Mouse (Mus musculus): ENCODE measurements at regions not wholly inside any gene's neighbourhood (a gene's known extent, or its start where the extent isn't known, plus 50 kb on each side); places are given as distances from the start of the nearest gene placed in this dataset.

DNA sequence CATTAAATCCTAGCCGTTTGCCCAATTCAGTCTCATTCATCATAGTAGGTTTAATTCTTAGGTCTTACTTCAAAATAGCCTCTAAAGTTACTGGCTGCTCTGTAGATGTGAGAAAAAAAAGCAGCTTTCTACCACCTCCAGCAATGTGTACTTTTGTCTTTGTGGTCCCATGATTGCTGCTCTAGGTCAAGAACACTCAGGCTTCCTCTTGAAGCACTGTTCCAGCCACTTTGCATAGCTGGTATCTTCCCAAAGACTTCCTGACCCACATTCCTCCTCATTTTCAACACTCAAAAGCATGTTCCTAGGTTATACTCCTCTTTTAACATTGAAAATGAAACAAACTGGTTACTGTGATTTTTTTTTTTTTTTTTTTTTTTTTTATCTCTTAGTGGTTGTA lies 973.2 kb downstream of the Ttll7 start:
- Histone ChIP-seq H3K9me3 (replicated peaks) (no peaks in the 10 kb centered on the region), H3K27ac (no peak overlapping the region), H3K4me1 (no peaks in the 10 kb centered on the region), H3K4me3 (no peak overlapping the region), H3K27me3 (replicated peaks) (no peaks in the 10 kb centered on the region), H3K36me3 (no peaks in the 10 kb centered on the region), H3K4me2 (no peak overlapping the region), H3K9ac (no peak overlapping the region)
- WGBS (ENCODE audit: insufficient replicate concordance): 62% methylated on average over 1 of the region's 1 CpGs
- ATAC-seq: no peak

DNA sequence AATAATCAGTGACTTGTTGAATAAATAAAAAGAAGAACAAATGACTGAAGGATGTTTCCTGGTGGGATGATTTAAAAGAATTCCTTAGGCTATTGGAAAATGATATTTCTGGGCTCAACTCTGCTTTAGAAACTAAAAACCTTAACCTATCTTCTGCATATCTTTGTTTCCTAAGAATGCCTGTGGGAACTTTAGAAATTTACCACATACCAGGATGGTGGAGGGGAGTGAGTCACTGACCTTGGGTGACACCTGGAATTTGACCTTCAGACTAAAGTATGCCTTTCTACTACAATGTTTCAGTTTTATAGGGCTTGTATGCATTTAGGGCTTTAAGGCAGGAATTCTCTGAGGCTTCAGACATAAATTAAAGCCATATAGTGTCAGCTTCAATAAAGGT lies 972.3 kb downstream of the Ttll7 start:
- no peak overlapping the region for H3K4me3 ChIP-seq
- no peak overlapping the region for H3K9ac ChIP-seq
- H3K36me3 ChIP-seq: no peaks in the 10 kb centered on the region
- H3K27me3 ChIP-seq (replicated peaks): no peaks in the 10 kb centered on the region
- no peaks in the 10 kb centered on the region for H3K9me3 ChIP-seq (replicated peaks)
- no peaks in the 10 kb centered on the region for H3K4me1 ChIP-seq
- no peak overlapping the region for H3K4me2 ChIP-seq
- no peak overlapping the region for H3K27ac ChIP-seq
- ATAC-seq: no peak

DNA sequence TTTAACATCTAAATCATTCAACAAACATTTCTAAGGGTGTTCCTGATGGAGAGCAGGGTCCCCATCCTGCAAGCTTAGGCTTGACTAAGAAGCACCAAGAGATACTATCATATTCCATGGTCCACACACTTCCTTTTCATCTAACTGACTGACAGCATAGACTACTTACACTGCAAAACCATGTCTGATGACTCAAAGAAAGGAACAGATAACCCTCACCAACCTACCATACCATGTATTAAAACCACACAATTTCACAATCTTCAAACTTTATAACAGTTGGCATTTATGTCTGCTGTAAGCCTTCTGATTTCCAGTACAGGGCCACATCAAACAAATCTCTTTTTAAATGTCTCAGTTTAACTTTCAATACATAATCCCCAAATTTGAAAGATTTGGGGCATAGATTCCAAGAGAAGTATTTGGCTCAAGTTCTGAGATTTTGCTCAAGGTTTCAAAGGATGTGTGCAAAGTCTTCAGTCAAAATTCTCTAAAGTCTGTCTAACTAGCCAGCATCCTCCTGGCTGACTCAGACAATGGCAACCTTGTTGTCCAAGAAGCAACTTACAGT lies 962.0 kb downstream of the Ttll7 start:
- H3K9ac ChIP-seq: no peak overlapping the region
- no peaks in the 10 kb centered on the region for H3K27me3 ChIP-seq (replicated peaks)
- H3K36me3 ChIP-seq: no peaks in the 10 kb centered on the region
- no peak overlapping the region for H3K4me3 ChIP-seq
- H3K27ac ChIP-seq: no peak overlapping the region
- ATAC-seq: no peak
- H3K9me3 ChIP-seq (replicated peaks): no peaks in the 10 kb centered on the region
- no peak overlapping the region for H3K4me2 ChIP-seq
- no peaks in the 10 kb centered on the region for H3K4me1 ChIP-seq

DNA sequence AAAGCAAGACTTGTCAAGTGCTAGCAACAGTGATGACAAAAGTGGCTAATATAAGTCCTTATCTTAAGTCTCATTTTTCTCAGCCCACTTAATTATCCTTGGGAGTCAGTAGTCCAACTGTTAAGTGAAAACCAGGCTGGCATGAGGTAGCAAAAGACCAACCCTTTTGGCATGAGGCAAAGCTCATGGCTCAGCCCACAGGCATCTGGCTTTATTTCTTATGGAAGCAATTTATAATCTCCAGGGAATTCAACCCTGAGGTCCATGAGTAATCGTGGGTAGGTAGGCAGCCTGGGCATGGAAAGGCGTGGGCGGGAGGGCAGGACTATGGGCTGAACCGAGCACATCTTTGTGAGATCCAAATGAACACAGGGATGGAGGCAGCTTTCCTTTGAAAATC lies 950.4 kb downstream of the Ttll7 start:
- Histone ChIP-seq H3K9ac (no peak overlapping the region), H3K36me3 (no peaks in the 10 kb centered on the region), H3K4me3 (no peak overlapping the region), H3K27me3 (replicated peaks) (no peaks in the 10 kb centered on the region), H3K27ac (no peak overlapping the region), H3K4me1 (no peaks in the 10 kb centered on the region), H3K4me2 (no peak overlapping the region), H3K9me3 (replicated peaks) (no peaks in the 10 kb centered on the region)
- WGBS (ENCODE audit: insufficient replicate concordance): 73% methylated on average over 4 of the region's 4 CpGs
- no peak for ATAC-seq

DNA sequence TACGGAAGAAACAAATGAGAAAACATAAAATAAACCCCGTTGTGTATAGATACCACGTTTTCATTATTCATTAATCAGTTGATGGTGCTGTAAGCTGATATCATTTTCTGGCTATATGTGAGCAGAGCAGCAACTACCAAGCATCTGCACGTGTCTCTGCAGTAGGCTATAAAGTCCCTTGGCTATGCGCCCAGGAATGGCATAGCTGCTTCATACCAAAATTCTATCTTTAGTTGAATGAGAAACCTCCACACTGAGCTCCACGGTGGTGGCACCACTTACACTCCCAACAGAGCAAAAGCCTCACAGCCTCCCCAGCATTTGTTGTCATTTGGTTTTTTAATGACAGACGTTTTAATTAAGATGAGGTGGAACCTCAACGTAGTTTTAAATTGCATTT lies 944.4 kb downstream of the Ttll7 start:
- no peak for ATAC-seq
- Histone ChIP-seq H3K27me3 (replicated peaks) (no peaks in the 10 kb centered on the region), H3K36me3 (no peaks in the 10 kb centered on the region), H3K27ac (no peak overlapping the region), H3K4me2 (no peak overlapping the region), H3K4me3 (no peak overlapping the region), H3K9me3 (replicated peaks) (no peaks in the 10 kb centered on the region), H3K9ac (no peak overlapping the region), H3K4me1 (no peaks in the 10 kb centered on the region)
- WGBS (ENCODE audit: insufficient replicate concordance): 66% methylated on average over 8 of the region's 8 CpGs

DNA sequence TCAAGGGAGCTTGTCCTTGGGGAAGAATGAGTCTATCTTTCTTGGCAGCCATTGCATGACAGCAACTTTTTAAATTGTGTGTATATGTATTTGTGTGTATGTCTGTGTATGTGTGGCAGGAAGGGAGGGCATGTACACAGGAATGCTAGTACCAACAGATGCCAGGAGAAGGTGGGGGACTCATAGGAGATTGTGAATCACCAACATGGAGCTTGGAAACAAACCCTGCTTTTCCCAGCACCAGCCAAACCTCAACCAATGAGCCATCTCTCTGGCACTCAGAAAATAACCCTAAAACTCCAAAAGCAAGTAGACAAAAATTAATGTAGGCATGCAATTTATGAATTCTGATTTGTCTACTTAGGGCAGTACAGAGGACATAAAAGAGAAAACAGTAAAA lies 942.9 kb downstream of the Ttll7 start:
- Histone ChIP-seq H3K4me1 (no peaks in the 10 kb centered on the region), H3K36me3 (no peaks in the 10 kb centered on the region), H3K4me3 (no peak overlapping the region), H3K9ac (no peak overlapping the region), H3K27me3 (replicated peaks) (no peaks in the 10 kb centered on the region), H3K27ac (no peak overlapping the region), H3K9me3 (replicated peaks) (no peaks in the 10 kb centered on the region), H3K4me2 (no peak overlapping the region)
- no peak for ATAC-seq

DNA sequence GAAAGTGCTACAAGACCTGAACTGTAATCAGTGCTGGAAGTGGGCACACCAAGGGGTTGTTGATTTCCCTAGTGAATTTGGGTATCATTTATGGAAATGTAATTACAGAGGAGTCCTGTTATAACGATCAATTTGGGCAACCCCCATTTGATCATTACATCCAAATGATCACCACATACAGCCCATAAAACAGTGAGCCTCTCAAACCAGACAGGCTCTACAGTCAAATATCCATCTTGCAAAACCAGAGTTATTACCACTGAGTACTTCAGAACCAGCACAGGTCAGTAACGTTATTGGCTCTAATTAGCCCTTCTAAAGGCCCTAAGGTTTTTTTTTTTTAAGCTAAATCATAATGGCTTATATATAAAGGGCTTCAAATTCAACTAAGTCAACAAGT lies 934.4 kb downstream of the Ttll7 start:
- H3K36me3 ChIP-seq: no peaks in the 10 kb centered on the region
- no peak overlapping the region for H3K9ac ChIP-seq
- H3K4me3 ChIP-seq: no peak overlapping the region
- no peak overlapping the region for H3K27ac ChIP-seq
- 54% methylated on average over 2 of the region's 2 CpGs for WGBS (ENCODE audit: insufficient replicate concordance)
- no peak overlapping the region for H3K4me2 ChIP-seq
- no peaks in the 10 kb centered on the region for H3K27me3 ChIP-seq (replicated peaks)
- H3K4me1 ChIP-seq: no peaks in the 10 kb centered on the region
- no peak for ATAC-seq
- H3K9me3 ChIP-seq (replicated peaks): no peaks in the 10 kb centered on the region

DNA sequence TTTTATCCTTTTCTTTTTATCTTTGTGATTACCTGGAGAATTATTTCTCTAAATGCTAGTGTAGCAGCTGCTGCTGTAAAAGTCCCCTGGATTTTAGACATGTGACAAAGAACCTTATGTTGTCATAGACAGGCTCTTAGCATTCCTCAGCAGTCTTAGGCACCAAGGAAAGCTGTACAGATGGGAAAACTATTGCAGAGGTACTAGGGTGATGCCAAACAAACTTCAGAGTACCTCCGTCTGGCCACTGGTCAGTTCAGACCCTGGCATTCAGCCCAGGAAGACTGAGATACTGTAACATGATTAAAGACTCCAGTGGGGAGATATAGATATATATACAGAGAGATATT lies 898.6 kb downstream of the Ttll7 start:
- Histone ChIP-seq H3K4me1 (no peaks in the 10 kb centered on the region), H3K27me3 (replicated peaks) (no peaks in the 10 kb centered on the region), H3K4me3 (no peak overlapping the region), H3K36me3 (no peaks in the 10 kb centered on the region), H3K9me3 (replicated peaks) (no peaks in the 10 kb centered on the region), H3K27ac (no peak overlapping the region), H3K9ac (no peak overlapping the region), H3K4me2 (no peak overlapping the region)
- ATAC-seq: no peak
- WGBS (ENCODE audit: insufficient replicate concordance): 66% methylated on average over 1 of the region's 1 CpGs

DNA sequence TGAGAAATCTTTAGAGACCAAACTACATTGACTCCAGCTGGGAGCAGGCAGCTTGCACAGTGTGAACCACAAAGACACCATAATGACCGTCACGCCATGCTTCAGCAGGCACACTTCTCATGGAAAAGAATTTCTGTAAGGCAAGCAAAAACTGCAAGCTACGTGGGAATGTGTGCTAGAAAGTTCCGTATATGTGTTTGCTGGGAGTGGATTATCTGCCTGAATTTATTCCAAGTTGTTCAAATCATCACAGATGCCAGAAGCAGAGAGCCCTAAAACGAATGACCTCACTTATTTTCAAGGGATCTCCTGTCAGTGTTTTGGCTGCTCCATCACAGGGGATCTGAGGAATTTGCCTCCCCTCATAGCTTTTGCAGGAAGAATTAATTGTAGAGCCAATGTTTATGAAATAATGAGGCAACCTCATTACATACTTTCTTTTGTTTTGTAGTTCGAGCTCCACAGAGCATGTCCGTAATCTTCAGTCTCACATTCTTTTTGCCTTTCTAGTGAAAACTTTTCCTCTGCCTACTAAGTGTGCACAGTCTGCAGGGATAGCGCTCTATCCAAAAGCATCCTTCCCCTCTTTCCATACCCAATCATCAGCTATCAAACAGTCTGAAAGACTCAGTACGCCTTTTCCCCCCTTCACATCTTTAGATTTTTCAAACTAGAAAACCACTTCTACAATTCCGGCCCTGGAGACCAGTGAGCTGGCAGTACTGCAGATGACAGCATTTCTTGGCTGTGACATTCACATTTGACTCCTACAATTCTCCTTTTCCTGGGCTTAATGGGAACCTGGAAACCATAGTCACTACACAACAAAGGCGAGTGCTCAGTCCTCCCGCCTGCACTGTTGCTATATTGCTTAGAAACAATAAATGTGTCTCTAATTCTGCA lies 898.0 kb downstream of the Ttll7 start:
- no peak for ATAC-seq
- H3K27ac ChIP-seq: no peak overlapping the region
- H3K9ac ChIP-seq: no peak overlapping the region
- H3K9me3 ChIP-seq (replicated peaks): no peaks in the 10 kb centered on the region
- 71% methylated on average over 12 of the region's 12 CpGs for WGBS (ENCODE audit: insufficient replicate concordance)
- no peak overlapping the region for H3K4me3 ChIP-seq
- no peak overlapping the region for H3K4me2 ChIP-seq
- H3K36me3 ChIP-seq: no peaks in the 10 kb centered on the region
- no peaks in the 10 kb centered on the region for H3K4me1 ChIP-seq
- no peaks in the 10 kb centered on the region for H3K27me3 ChIP-seq (replicated peaks)

DNA sequence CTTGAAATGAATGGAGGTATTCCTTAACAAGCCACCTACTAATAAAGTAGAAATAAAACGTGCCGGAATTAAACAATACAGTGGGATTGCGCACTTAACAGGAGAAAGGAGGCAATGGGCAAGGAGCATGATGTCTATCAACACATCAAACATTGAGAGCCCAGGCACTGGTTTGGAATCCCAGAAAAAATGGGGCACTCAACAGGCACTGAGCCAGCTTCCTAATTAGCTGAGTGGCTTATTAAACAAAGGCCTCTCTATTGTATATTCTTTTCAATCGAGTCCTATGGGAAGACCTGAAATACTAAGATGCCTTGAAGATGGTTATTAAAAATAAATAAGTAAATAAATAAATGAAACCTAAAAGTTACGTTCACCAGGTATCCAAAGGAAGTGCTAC lies 897.3 kb downstream of the Ttll7 start:
- 73% methylated on average over 5 of the region's 5 CpGs for WGBS (ENCODE audit: insufficient replicate concordance)
- Histone ChIP-seq H3K4me3 (no peak overlapping the region), H3K4me2 (no peak overlapping the region), H3K27ac (no peak overlapping the region), H3K9ac (no peak overlapping the region), H3K9me3 (replicated peaks) (no peaks in the 10 kb centered on the region), H3K27me3 (replicated peaks) (no peaks in the 10 kb centered on the region), H3K36me3 (no peaks in the 10 kb centered on the region), H3K4me1 (no peaks in the 10 kb centered on the region)
- ATAC-seq: no peak

DNA sequence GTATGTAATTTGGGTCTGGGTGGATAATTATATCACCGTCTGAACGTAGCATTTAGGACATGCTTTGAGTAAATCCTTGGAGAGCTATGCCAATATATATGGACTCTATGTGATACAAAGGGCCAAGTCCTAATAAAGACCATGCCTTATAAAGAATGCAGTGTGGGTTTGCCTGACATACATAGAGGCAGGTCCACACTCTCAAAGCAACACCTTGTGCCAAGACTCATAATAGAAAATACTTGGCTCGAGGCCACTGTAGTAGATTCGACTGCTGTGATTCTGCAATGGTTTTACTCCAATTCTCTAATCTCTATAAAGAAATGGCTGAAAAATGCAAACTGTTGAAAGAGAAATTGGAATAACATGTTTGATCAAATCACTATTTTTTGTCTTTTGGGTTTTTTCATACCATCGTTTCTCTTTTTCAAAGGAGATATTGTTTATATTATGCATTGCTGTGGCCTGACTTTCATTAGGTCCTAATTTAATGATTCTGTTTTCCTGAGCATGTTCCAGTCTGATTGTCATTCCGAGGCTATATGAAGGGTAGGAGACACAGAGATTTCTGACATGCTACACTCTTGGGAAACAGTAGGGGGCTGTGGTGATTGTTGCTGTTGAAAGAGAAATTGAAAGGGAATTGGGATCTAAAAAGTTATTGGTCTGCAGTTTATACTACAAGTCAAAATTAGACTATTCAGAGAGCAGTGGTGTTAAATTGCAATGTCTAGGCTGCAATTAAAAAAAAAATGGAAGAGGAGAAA lies 884.7 kb downstream of the Ttll7 start:
- no peak overlapping the region for H3K4me3 ChIP-seq
- 72% methylated on average over 6 of the region's 6 CpGs for WGBS (ENCODE audit: insufficient replicate concordance)
- no peak overlapping the region for H3K27ac ChIP-seq
- H3K4me1 ChIP-seq: no peaks in the 10 kb centered on the region
- H3K4me2 ChIP-seq: no peak overlapping the region
- no peaks in the 10 kb centered on the region for H3K27me3 ChIP-seq (replicated peaks)
- ATAC-seq: no peak
- no peaks in the 10 kb centered on the region for H3K9me3 ChIP-seq (replicated peaks)
- H3K36me3 ChIP-seq: no peaks in the 10 kb centered on the region
- H3K9ac ChIP-seq: no peak overlapping the region

DNA sequence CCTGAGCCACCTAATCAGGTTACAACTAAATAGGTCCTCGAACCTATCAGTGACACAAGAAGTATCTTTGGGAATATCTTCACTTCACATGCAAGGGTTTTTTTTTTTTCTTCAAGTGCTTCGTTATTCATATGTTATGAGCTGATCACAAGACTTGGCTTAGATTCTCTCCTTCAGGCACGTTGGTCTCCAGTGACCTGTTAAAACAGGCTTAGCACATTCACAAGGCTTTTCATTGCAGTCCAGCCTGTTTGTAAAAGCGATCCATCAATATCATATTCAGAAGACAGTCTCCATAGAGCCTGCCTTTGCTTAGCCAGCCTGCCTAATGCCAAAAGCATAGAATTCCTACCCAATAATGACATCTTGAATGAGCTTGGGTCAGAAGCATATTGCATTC lies 864.2 kb downstream of the Ttll7 start:
- H3K9me3 ChIP-seq (replicated peaks): no peaks in the 10 kb centered on the region
- 60% methylated on average over 4 of the region's 4 CpGs for WGBS (ENCODE audit: insufficient replicate concordance)
- H3K36me3 ChIP-seq: no peaks in the 10 kb centered on the region
- H3K4me3 ChIP-seq: no peak overlapping the region
- H3K4me2 ChIP-seq: no peak overlapping the region
- ATAC-seq: no peak
- H3K9ac ChIP-seq: no peak overlapping the region
- H3K27ac ChIP-seq: no peak overlapping the region
- no peaks in the 10 kb centered on the region for H3K4me1 ChIP-seq
- H3K27me3 ChIP-seq (replicated peaks): no peaks in the 10 kb centered on the region
